Mouse (Mus musculus) ES-Bruce4 (cell line): ENCODE results near the gene Itgav.

Experiments used
- CTCF ChIP-seq: IDR thresholded peaks from one replicate; pipeline ENCODE4 v1.8.1; 2011; ENCODE audit warnings: low read depth, low read length
- EP300 ChIP-seq: IDR thresholded peaks from 2 replicates; pipeline ENCODE4 v1.6.1; 2011; ENCODE audit warnings: low read depth, low read length; ENCODE audit not compliant: insufficient read depth
- POLR2A ChIP-seq: IDR thresholded peaks from one replicate; pipeline ENCODE4 v1.8.1; 2011; ENCODE audit warnings: low read length; ENCODE audit not compliant: insufficient read depth

- TF ChIP-seq CTCF (no peak), POLR2A (no peak), EP300 (no peak)
These were observed 14.5 kb downstream of the Itgav start for GRCm38 (mm10) chr2:83738586-83739251.
